Mouse (Mus musculus): Measurements from ENCODE around the gene Kcns1.

- TF ChIP-seq MAX (IDR thresholded peaks at IDR 0.05; ENCODE audit: low read depth) (no peak), POLR2AphosphoS2 (IDR thresholded peaks at IDR 0.05; ENCODE audit: insufficient read length, low read depth) (no peak), MYOD1 (IDR thresholded peaks at IDR 0.05; ENCODE audit: control insufficient read depth in 1 of 3, insufficient read length in 2 of 3, low read depth in 2 of 3) (no peak), POLR2A (IDR thresholded peaks at IDR 0.05; ENCODE audit: insufficient read length, low read depth) (no peak), MYOG (IDR thresholded peaks at IDR 0.05; ENCODE audit: control insufficient read depth in 1 of 3, insufficient read depth in 1 of 3, insufficient read length in 2 of 3, low read depth in 2 of 3) (no peak), USF1 (IDR thresholded peaks at IDR 0.05; ENCODE audit: low read depth) (no peak), TCF12 (IDR thresholded peaks at IDR 0.05; ENCODE audit: insufficient read depth, poor library complexity, severe bottlenecking) (no peak), SRF (IDR thresholded peaks at IDR 0.05; ENCODE audit: control insufficient read depth, insufficient read length, low read depth) (no peak)
These were observed 18.6 kb downstream of the Kcns1 start for GRCm38 (mm10) chr2:164152341-164152740.
